Mouse (Mus musculus) megakaryocyte, embryonic 14.5 days (primary cell): Measurements from ENCODE around the gene Slc26a1. TPM values are rescaled to one million over a fixed set of nuclear protein-coding genes. Genes with fewer than 3 reads are reported as not detected.

Source experiments
- H3K27me3 ChIP-seq: replicated peaks from 2 replicates; pipeline ENCODE3; 2012; ENCODE audit warnings: inconsistent platforms
- H3K36me3 ChIP-seq: replicated peaks from 2 replicates; pipeline ENCODE3; 2012; ENCODE audit warnings: low read length, inconsistent platforms, mixed read lengths
- H3K4me1 ChIP-seq: 2 replicates; pipeline ENCODE4 v1.6.1; 2012; ENCODE audit warnings: inconsistent platforms
- H3K4me3 ChIP-seq: replicated peaks from 2 replicates; pipeline ENCODE3; 2012; ENCODE audit warnings: moderate library complexity, mild to moderate bottlenecking, inconsistent platforms
- H3K9me3 ChIP-seq: 2 replicates; pipeline ENCODE4 v1.6.1; 2012; ENCODE audit warnings: inconsistent platforms
- FLI1 ChIP-seq: IDR thresholded peaks from 2 replicates; pipeline ENCODE4 v1.6.1; 2012; ENCODE audit warnings: low read length, inconsistent platforms, mixed read lengths
- GATA1 ChIP-seq: IDR thresholded peaks from 3 replicates; pipeline ENCODE4 v1.6.1; 2012; ENCODE audit warnings: mixed read lengths, low read length, inconsistent platforms, borderline replicate concordance
- polyA plus RNA-seq: library from polyadenylated mRNA; stranded (reverse); fragments of >175 nt; gene quantifications from 2 replicates; pipeline ENCODE4 v1.2.3, GENCODE M21; 2012; ENCODE audit warnings: low replicate concordance; ENCODE audit not compliant: insufficient read depth

The Slc26a1 gene
- polyA plus RNA-seq, 1 experiment: not detected

- Histone ChIP-seq H3K36me3 (no peaks in the 10 kb centered on the region), H3K9me3 (no peaks in the 10 kb centered on the region), H3K27me3 (peaks cover 66% of the 10 kb centered on the region), H3K4me3 (peak overlapping the region; percentile 91), H3K4me1 (peaks cover 48% of the 10 kb centered on the region)
- no peak for TF ChIP-seq FLI1
- TF ChIP-seq GATA1: no peak
Measured at GRCm38 (mm10) chr5:108693872-108694288, 18.5 kb upstream of the Slc26a1 start.

GRCm38 (mm10) chr5:108692271-108692670 is 16.9 kb upstream of the Slc26a1 start, which contains the start of gene Fgfrl1:
Gene Fgfrl1 (plus strand): TSS chr5:108692382.
- peaks cover 55% of the 10 kb centered on the region for H3K27me3 ChIP-seq
- no peaks in the 10 kb centered on the region for H3K36me3 ChIP-seq
- peaks cover 48% of the 10 kb centered on the region for H3K4me1 ChIP-seq
- peak within 1 kb of the TSS; percentile 91 for H3K4me3 ChIP-seq
- no peak for TF ChIP-seq FLI1
- no peak for TF ChIP-seq GATA1
- no peaks in the 10 kb centered on the region for H3K9me3 ChIP-seq

- Histone ChIP-seq H3K27me3 (peaks cover 50% of the 10 kb centered on the region), H3K4me3 (no peak overlapping the region), H3K36me3 (no peaks in the 10 kb centered on the region), H3K9me3 (no peaks in the 10 kb centered on the region), H3K4me1 (peaks cover 45% of the 10 kb centered on the region)
- TF ChIP-seq FLI1 (no peak), GATA1 (no peak)
Measured at GRCm38 (mm10) chr5:108691152-108691551, 15.8 kb upstream of the Slc26a1 start.

GRCm38 (mm10) chr5:108689091-108689490 is 13.7 kb upstream of the Slc26a1 start:
- Histone ChIP-seq H3K9me3 (no peaks in the 10 kb centered on the region), H3K36me3 (no peaks in the 10 kb centered on the region), H3K27me3 (peaks cover 29% of the 10 kb centered on the region), H3K4me1 (peaks cover 28% of the 10 kb centered on the region), H3K4me3 (no peak overlapping the region)
- TF ChIP-seq GATA1: no peak

GRCm38 (mm10) chr5:108680871-108681270 is 5.5 kb upstream of the Slc26a1 start:
- Histone ChIP-seq H3K36me3 (peaks cover 25% of the 10 kb centered on the region), H3K4me1 (peaks cover 15% of the 10 kb centered on the region)
- no peak for TF ChIP-seq GATA1
- TF ChIP-seq FLI1: no peak

GRCm38 (mm10) chr5:108679909-108680308 is 4.5 kb upstream of the Slc26a1 start:
- H3K27me3 ChIP-seq: no peaks in the 10 kb centered on the region
- H3K36me3 ChIP-seq: peaks cover 25% of the 10 kb centered on the region
- H3K9me3 ChIP-seq: no peaks in the 10 kb centered on the region
- no peak overlapping the region for H3K4me3 ChIP-seq
- peaks cover 15% of the 10 kb centered on the region for H3K4me1 ChIP-seq
- TF ChIP-seq FLI1 (no peak), GATA1 (no peak)

More at GRCm38 (mm10) chr5:108680871-108681270, 5.5 kb upstream of the Slc26a1 start:
- Histone ChIP-seq H3K9me3 (no peaks in the 10 kb centered on the region), H3K4me3 (peak overlapping the region; percentile 29), H3K27me3 (no peaks in the 10 kb centered on the region)

- H3K4me1 ChIP-seq: peaks cover 15% of the 10 kb centered on the region
Measured at GRCm38 (mm10) chr5:108678296-108678854, 3.0 kb upstream of the Slc26a1 start.

GRCm38 (mm10) chr5:108677605-108678295 is 2.4 kb upstream of the Slc26a1 start:
- H3K4me3 ChIP-seq: no peak overlapping the region

More at GRCm38 (mm10) chr5:108678296-108678854, 3.0 kb upstream of the Slc26a1 start:
- H3K9me3 ChIP-seq: no peaks in the 10 kb centered on the region
- peaks cover 30% of the 10 kb centered on the region for H3K36me3 ChIP-seq
- H3K4me3 ChIP-seq: no peak overlapping the region
- H3K27me3 ChIP-seq: no peaks in the 10 kb centered on the region
- TF ChIP-seq FLI1: no peak
- no peak for TF ChIP-seq GATA1

GRCm38 (mm10) chr5:108676772-108677498 is 1.6 kb upstream of the Slc26a1 start:
- Histone ChIP-seq H3K36me3 (peaks cover 38% of the 10 kb centered on the region), H3K4me3 (no peak overlapping the region), H3K9me3 (no peaks in the 10 kb centered on the region), H3K4me1 (peaks cover 17% of the 10 kb centered on the region), H3K27me3 (no peaks in the 10 kb centered on the region)
- TF ChIP-seq GATA1: no peak
- no peak for TF ChIP-seq FLI1

More at GRCm38 (mm10) chr5:108677605-108678295, 2.4 kb upstream of the Slc26a1 start:
- no peaks in the 10 kb centered on the region for H3K27me3 ChIP-seq
- no peak for TF ChIP-seq GATA1
- H3K36me3 ChIP-seq: peaks cover 31% of the 10 kb centered on the region
- H3K4me1 ChIP-seq: peaks cover 15% of the 10 kb centered on the region
- H3K9me3 ChIP-seq: no peaks in the 10 kb centered on the region

- peaks cover 24% of the 10 kb centered on the region for H3K4me1 ChIP-seq
- no peak overlapping the region for H3K4me3 ChIP-seq
- TF ChIP-seq GATA1: no peak
- H3K9me3 ChIP-seq: no peaks in the 10 kb centered on the region
- H3K27me3 ChIP-seq: no peaks in the 10 kb centered on the region
- peaks cover 30% of the 10 kb centered on the region for H3K36me3 ChIP-seq
Measured at GRCm38 (mm10) chr5:108674624-108675023, 745 bp downstream of the Slc26a1 start.
